Mouse (Mus musculus): ENCODE data around the gene Slc35e3. TPM values are rescaled to one million over a fixed set of nuclear protein-coding genes. Genes with fewer than 3 reads are reported as not detected.

The Slc35e3 gene
- polyA plus RNA-seq, 1 experiment, result 19.7 TPM

DNA sequence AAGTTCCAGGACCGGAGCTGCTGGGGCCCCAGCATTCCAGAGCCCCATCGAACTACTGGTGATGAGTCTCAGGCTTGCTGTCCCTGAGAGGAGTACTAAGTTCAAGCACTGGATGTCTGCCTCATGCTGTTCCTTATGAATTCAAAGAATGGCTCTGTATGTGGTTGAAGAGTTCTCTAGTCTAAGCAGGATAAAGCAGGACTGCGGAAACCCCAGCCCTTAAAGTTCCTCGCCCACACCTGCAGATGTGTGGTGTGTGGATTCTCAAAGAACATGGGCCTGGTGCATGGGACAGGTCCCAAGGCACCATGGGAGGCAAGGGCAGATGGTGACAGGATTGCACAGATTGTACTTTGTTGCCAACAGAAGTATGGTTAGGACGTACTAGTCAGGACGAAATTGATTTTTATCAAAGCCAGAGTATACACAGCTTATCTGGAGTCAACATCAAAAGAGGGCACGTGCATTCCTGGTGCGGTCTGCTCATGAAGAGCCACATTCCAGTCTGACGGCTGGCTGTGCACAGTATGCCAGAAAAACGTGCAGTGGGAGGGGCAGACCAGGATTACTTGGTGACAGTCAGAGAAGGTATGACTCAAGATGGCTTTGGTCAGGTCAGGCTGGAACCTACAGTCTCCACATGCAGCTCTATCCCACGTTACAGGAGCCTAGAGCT lies 16.9 kb downstream of the Slc35e3 start:
- Histone ChIP-seq H3K27me3 (ENCODE audit: control insufficient read depth, insufficient read depth, low read length, poor library complexity, severe bottlenecking) (no peaks in the 10 kb centered on the region), H3K9ac (ENCODE audit: low read depth, poor library complexity, severe bottlenecking) (no peak overlapping the region), H3K4me1 (ENCODE audit: control insufficient read depth, insufficient read depth, low read length) (no peaks in the 10 kb centered on the region), H3K9me3 (replicated peaks; ENCODE audit: control insufficient read depth, insufficient read depth, low read length, poor library complexity, severe bottlenecking) (no peaks in the 10 kb centered on the region), H3K36me3 (ENCODE audit: control insufficient read depth, insufficient read depth, low read length, poor library complexity, severe bottlenecking) (no peaks in the 10 kb centered on the region), H3K4me3 (ENCODE audit: low read depth, low read length) (no peak overlapping the region), H3K27ac (ENCODE audit: insufficient read depth, low read length) (no peak overlapping the region)
- TF ChIP-seq CTCF (IDR thresholded peaks at IDR 0.05; ENCODE audit: low read depth, low read length), result no peak
- TF ChIP-seq EP300 (IDR thresholded peaks at IDR 0.05; ENCODE audit: insufficient read depth, low read depth, low read length), result no peak
- TF ChIP-seq POLR2A (IDR thresholded peaks at IDR 0.05; ENCODE audit: insufficient read depth, low read length), result no peak

- Histone ChIP-seq H3K9me3 (replicated peaks; ENCODE audit: control insufficient read depth, insufficient read depth, low read length, poor library complexity, severe bottlenecking) (no peaks in the 10 kb centered on the region), H3K27me3 (ENCODE audit: control insufficient read depth, insufficient read depth, low read length, poor library complexity, severe bottlenecking) (no peaks in the 10 kb centered on the region), H3K4me3 (ENCODE audit: low read depth, low read length) (no peak overlapping the region), H3K36me3 (ENCODE audit: control insufficient read depth, insufficient read depth, low read length, poor library complexity, severe bottlenecking) (no peaks in the 10 kb centered on the region), H3K4me1 (ENCODE audit: control insufficient read depth, insufficient read depth, low read length) (no peaks in the 10 kb centered on the region), H3K9ac (ENCODE audit: low read depth, poor library complexity, severe bottlenecking) (no peak overlapping the region), H3K27ac (ENCODE audit: insufficient read depth, low read length) (no peak overlapping the region)
- TF ChIP-seq CTCF (IDR thresholded peaks at IDR 0.05; ENCODE audit: low read depth, low read length), result no peak
- no peak for TF ChIP-seq EP300 (IDR thresholded peaks at IDR 0.05; ENCODE audit: insufficient read depth, low read depth, low read length)
- TF ChIP-seq POLR2A (IDR thresholded peaks at IDR 0.05; ENCODE audit: insufficient read depth, low read length), result no peak
Observed at GRCm38 (mm10) chr10:117728574-117728973, 17.6 kb downstream of the Slc35e3 start.

GRCm38 (mm10) chr10:117727518-117728110 lies 18.6 kb downstream of the Slc35e3 start:
- H3K9ac ChIP-seq (ENCODE audit: low read depth, poor library complexity, severe bottlenecking), result no peak overlapping the region
- H3K27me3 ChIP-seq (ENCODE audit: control insufficient read depth, insufficient read depth, low read length, poor library complexity, severe bottlenecking), result no peaks in the 10 kb centered on the region
- no peaks in the 10 kb centered on the region for H3K36me3 ChIP-seq (ENCODE audit: control insufficient read depth, insufficient read depth, low read length, poor library complexity, severe bottlenecking)
- TF ChIP-seq EP300 (IDR thresholded peaks at IDR 0.05; ENCODE audit: insufficient read depth, low read depth, low read length) (no peak), CTCF (IDR thresholded peaks at IDR 0.05; ENCODE audit: low read depth, low read length) (no peak), POLR2A (IDR thresholded peaks at IDR 0.05; ENCODE audit: insufficient read depth, low read length) (no peak)
- H3K4me1 ChIP-seq (ENCODE audit: control insufficient read depth, insufficient read depth, low read length), result no peaks in the 10 kb centered on the region
- H3K27ac ChIP-seq (ENCODE audit: insufficient read depth, low read length), result no peak overlapping the region
- no peak overlapping the region for H3K4me3 ChIP-seq (ENCODE audit: low read depth, low read length)
- H3K9me3 ChIP-seq (replicated peaks; ENCODE audit: control insufficient read depth, insufficient read depth, low read length, poor library complexity, severe bottlenecking), result no peaks in the 10 kb centered on the region

- H3K4me3 ChIP-seq (ENCODE audit: low read depth, low read length), result no peak overlapping the region
- H3K9ac ChIP-seq (ENCODE audit: low read depth, poor library complexity, severe bottlenecking), result no peak overlapping the region
- H3K9me3 ChIP-seq (replicated peaks; ENCODE audit: control insufficient read depth, insufficient read depth, low read length, poor library complexity, severe bottlenecking), result no peaks in the 10 kb centered on the region
- no peaks in the 10 kb centered on the region for H3K36me3 ChIP-seq (ENCODE audit: control insufficient read depth, insufficient read depth, low read length, poor library complexity, severe bottlenecking)
- H3K27me3 ChIP-seq (ENCODE audit: control insufficient read depth, insufficient read depth, low read length, poor library complexity, severe bottlenecking), result no peaks in the 10 kb centered on the region
- no peak overlapping the region for H3K27ac ChIP-seq (ENCODE audit: insufficient read depth, low read length)
- TF ChIP-seq POLR2A (IDR thresholded peaks at IDR 0.05; ENCODE audit: insufficient read depth, low read length) (no peak), EP300 (IDR thresholded peaks at IDR 0.05; ENCODE audit: insufficient read depth, low read depth, low read length) (no peak), CTCF (IDR thresholded peaks at IDR 0.05; ENCODE audit: low read depth, low read length) (no peak)
- H3K4me1 ChIP-seq (ENCODE audit: control insufficient read depth, insufficient read depth, low read length), result no peaks in the 10 kb centered on the region
Observed at GRCm38 (mm10) chr10:117726888-117727385, 19.2 kb downstream of the Slc35e3 start.

DNA sequence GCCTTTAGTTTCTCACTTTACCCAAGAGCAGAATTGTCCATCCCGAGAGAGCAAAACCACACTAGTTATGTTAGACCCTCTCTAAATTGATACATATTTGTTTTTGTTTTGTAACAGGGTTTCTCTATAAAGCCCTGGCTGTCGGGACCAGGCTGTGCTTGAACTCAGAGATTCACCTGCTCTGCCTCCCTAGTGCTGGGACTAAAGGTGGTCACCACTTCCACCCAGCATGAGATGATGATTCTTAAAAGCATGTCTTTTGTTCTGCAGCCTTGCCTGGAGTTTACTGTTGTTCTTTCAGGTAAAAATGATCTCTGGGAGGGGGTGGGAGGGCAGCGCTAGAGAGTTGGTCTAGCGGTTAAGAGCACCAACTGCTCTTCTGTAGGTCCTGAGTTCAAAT lies 19.8 kb downstream of the Slc35e3 start:
- H3K27ac ChIP-seq (ENCODE audit: insufficient read depth, low read length), result no peak overlapping the region
- no peaks in the 10 kb centered on the region for H3K27me3 ChIP-seq (ENCODE audit: control insufficient read depth, insufficient read depth, low read length, poor library complexity, severe bottlenecking)
- no peaks in the 10 kb centered on the region for H3K36me3 ChIP-seq (ENCODE audit: control insufficient read depth, insufficient read depth, low read length, poor library complexity, severe bottlenecking)
- TF ChIP-seq POLR2A (IDR thresholded peaks at IDR 0.05; ENCODE audit: insufficient read depth, low read length) (no peak), EP300 (IDR thresholded peaks at IDR 0.05; ENCODE audit: insufficient read depth, low read depth, low read length) (no peak), CTCF (IDR thresholded peaks at IDR 0.05; ENCODE audit: low read depth, low read length) (no peak)
- no peak overlapping the region for H3K9ac ChIP-seq (ENCODE audit: low read depth, poor library complexity, severe bottlenecking)
- no peaks in the 10 kb centered on the region for H3K9me3 ChIP-seq (replicated peaks; ENCODE audit: control insufficient read depth, insufficient read depth, low read length, poor library complexity, severe bottlenecking)
- no peak overlapping the region for H3K4me3 ChIP-seq (ENCODE audit: low read depth, low read length)
- H3K4me1 ChIP-seq (ENCODE audit: control insufficient read depth, insufficient read depth, low read length), result no peaks in the 10 kb centered on the region

DNA sequence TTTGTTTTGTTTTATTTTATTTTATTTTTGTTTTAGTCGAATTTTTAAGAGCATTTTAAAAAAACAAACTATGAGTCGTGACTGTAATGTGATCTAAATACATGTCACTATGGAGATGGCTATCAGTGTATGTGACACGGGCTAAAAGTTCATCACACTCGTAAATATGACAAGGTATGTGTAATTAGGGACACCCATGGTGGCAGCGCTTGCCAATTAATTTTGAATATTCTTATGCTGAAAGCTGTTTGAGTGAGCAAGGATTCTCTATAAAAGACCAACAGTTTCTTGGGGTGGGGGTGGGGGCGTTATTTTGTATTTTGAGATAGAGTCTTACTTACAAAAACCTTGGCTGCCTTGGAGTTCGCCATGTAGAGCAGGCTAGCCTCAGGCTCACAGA lies 20.5 kb downstream of the Slc35e3 start:
- Histone ChIP-seq H3K36me3 (ENCODE audit: control insufficient read depth, insufficient read depth, low read length, poor library complexity, severe bottlenecking) (no peaks in the 10 kb centered on the region), H3K27ac (ENCODE audit: insufficient read depth, low read length) (no peak overlapping the region), H3K9me3 (replicated peaks; ENCODE audit: control insufficient read depth, insufficient read depth, low read length, poor library complexity, severe bottlenecking) (no peaks in the 10 kb centered on the region), H3K27me3 (ENCODE audit: control insufficient read depth, insufficient read depth, low read length, poor library complexity, severe bottlenecking) (no peaks in the 10 kb centered on the region), H3K4me3 (ENCODE audit: low read depth, low read length) (no peak overlapping the region), H3K4me1 (ENCODE audit: control insufficient read depth, insufficient read depth, low read length) (no peaks in the 10 kb centered on the region), H3K9ac (ENCODE audit: low read depth, poor library complexity, severe bottlenecking) (no peak overlapping the region)
- TF ChIP-seq POLR2A (IDR thresholded peaks at IDR 0.05; ENCODE audit: insufficient read depth, low read length) (no peak), CTCF (IDR thresholded peaks at IDR 0.05; ENCODE audit: low read depth, low read length) (no peak), EP300 (IDR thresholded peaks at IDR 0.05; ENCODE audit: insufficient read depth, low read depth, low read length) (no peak)
